ENCODE assay signal across 21 mouse cellular contexts in genomic region chr2:163552518-163552929, GRCm38 (mm10). TPM values are rescaled to one million over a fixed set of nuclear protein-coding genes. Genes with fewer than 3 reads are reported as not detected.
A peak's percentile ranks its signal among the peaks of the same experiment; 100 is the strongest.
DNase-seq lines count a peak whose midpoint lies in the region; ATAC-seq and TF ChIP-seq lines count a peak whose summit lies in the region.
"Had no signal": no experiment of that assay in that cellular context is flagged by ENCODE, and none has a peak within 500 bp of the region (broad histone marks: within the 10 kb centered on the region; RNA-seq: fewer than 3 reads in every experiment).

No protein-coding gene starts in this region.

- H3K4me1 ChIP-seq in MEL (ENCODE audit: control insufficient read depth in 1 of 2, insufficient read depth in 2 of 2, low read length in 2 of 2), result peaks cover 6 to 20% of the 10 kb centered on the region in 2 experiments
- H3K4me1 ChIP-seq in liver, embryonic 12.5 days, result peaks cover 35% of the 10 kb centered on the region
- H3K4me1 ChIP-seq in small intestine, adult 2 months (ENCODE audit: control insufficient read depth, insufficient read depth, insufficient read length, low read length), result peaks cover 25% of the 10 kb centered on the region; the same call in 1 of the 2 replicates
- no peaks in the 10 kb centered on the region for H3K4me1 ChIP-seq in midbrain, postnatal 0 days (ENCODE audit: insufficient read depth, low read length)

- TF ChIP-seq EP300 in MEL (IDR thresholded peaks at IDR 0.05; ENCODE audit: low read depth in 1 of 2, low read length in 2 of 2), result peak in 1 of 2 experiments; percentile 67; a peak in 3 of 4 replicates

- H3K79me2 ChIP-seq in MEL (ENCODE audit: control insufficient read depth, insufficient read depth, low read length, poor library complexity), result no peaks in the 10 kb centered on the region

- TF ChIP-seq POLR2A in MEL (IDR thresholded peaks at IDR 0.05; ENCODE audit: control insufficient read depth in 1 of 2, insufficient read depth in 1 of 2, low read depth in 1 of 2, low read length in 2 of 2, poor library complexity in 1 of 2), result no peak
- TF ChIP-seq POLR2A in small intestine, adult 2 months (IDR thresholded peaks at IDR 0.05; ENCODE audit: low read depth, low read length), result peak; percentile 32; the same call in 1 of the 2 replicates

- no peak for TF ChIP-seq CTCF in MEL (IDR thresholded peaks at IDR 0.05 in 2 of 3, conservative IDR thresholded peaks at IDR 0.05 in 1 of 3; ENCODE audit: control insufficient read depth in 1 of 3, insufficient read depth in 1 of 3, low read depth in 2 of 3, low read length in 3 of 3, poor library complexity in 1 of 3, severe bottlenecking in 1 of 3)
- no peak for TF ChIP-seq CTCF in small intestine, adult 2 months (IDR thresholded peaks at IDR 0.05; ENCODE audit: extremely low read depth, insufficient read length, insufficient replicate concordance, low read depth, low read length)
- no peak for TF ChIP-seq CTCF in midbrain, postnatal 0 days (IDR thresholded peaks at IDR 0.05)

- H3K4me3 ChIP-seq in MEL (ENCODE audit: control insufficient read depth in 1 of 2, insufficient read depth in 1 of 2, low read depth in 2 of 2, low read length in 2 of 2), result peak overlapping the region in 1 of 2 experiments; percentile 22; a peak in 1 of 4 replicates
- H3K4me3 ChIP-seq in liver, embryonic 12.5 days, result no peak overlapping the region
- H3K4me3 ChIP-seq in small intestine, adult 2 months (ENCODE audit: low read depth, low read length), result no peak overlapping the region
- no peak overlapping the region for H3K4me3 ChIP-seq in midbrain, postnatal 0 days (ENCODE audit: low read depth, low read length)
- H3K4me3 ChIP-seq: neural tube, embryonic 13.5 days had no signal

- DNase-seq in MEL (ENCODE audit: low read depth, low spot score), result peak; percentile 82
- DNase-seq in midbrain, postnatal 0 days (ENCODE audit: low spot score), result no peak
- DNase-seq in lung, postnatal 14 days, result no peak
- no peak for DNase-seq in layer of hippocampus, adult 18-20 months (ENCODE audit: low spot score in 2 of 2)
- DNase-seq: adrenal gland, adult 8-10 months; B cell, adult 2 months; cerebellum, adult 9-10 months; embryo, embryonic 11 days; heart, adult 11 months; kidney, adult 8-10 months; lung, adult 2 months; thymus, postnatal 25 days had no signal

- peak overlapping the region; percentile 43; the same call in 1 of the 2 replicates for H3K9ac ChIP-seq in MEL (ENCODE audit: control insufficient read depth, low read depth, low read length, poor library complexity, severe bottlenecking)
- no peak overlapping the region for H3K9ac ChIP-seq in liver, embryonic 12.5 days
- H3K9ac ChIP-seq in midbrain, postnatal 0 days (replicated peaks; ENCODE audit: low read length, poor library complexity, severe bottlenecking), result no peak overlapping the region
- H3K9ac ChIP-seq: hindbrain, embryonic 14.5 days; neural tube, embryonic 13.5 days had no signal

- no peak for TF ChIP-seq RAD21 in MEL (IDR thresholded peaks at IDR 0.05; ENCODE audit: low read depth, low read length)

- ATAC-seq in hematopoietic stem cell, adult 5-6 weeks (replicated peaks in 1 of 2; ENCODE audit: insufficient read depth in 1 of 2, low FRiP score in 2 of 2, low TSS enrichment in 1 of 2, low read depth in 1 of 2, poor library complexity in 2 of 2, severe bottlenecking in 2 of 2), result peak; percentile 66 to 68
- peak; percentile 51 for ATAC-seq in liver, embryonic 12.5 days
- ATAC-seq in midbrain, postnatal 0 days (ENCODE audit: low FRiP score), result no peak
- ATAC-seq: forebrain, embryonic 14.5 days had no signal

- WGBS in liver, embryonic 12.5 days (ENCODE audit: insufficient replicate concordance), result 27% methylated on average over 8 of the region's 8 CpGs
- 13% methylated on average over 8 of the region's 8 CpGs for WGBS in small intestine, adult 2 months
- 90% methylated on average over 8 of the region's 8 CpGs for WGBS in midbrain, postnatal 0 days

- H3K9me3 ChIP-seq in MEL (replicated peaks; ENCODE audit: insufficient read depth, low read length), result no peaks in the 10 kb centered on the region
- no peaks in the 10 kb centered on the region for H3K9me3 ChIP-seq in liver, embryonic 12.5 days (replicated peaks)
- H3K9me3 ChIP-seq in midbrain, postnatal 0 days (ENCODE audit: low read length), result no peaks in the 10 kb centered on the region
- H3K9me3 ChIP-seq: neural tube, embryonic 13.5 days had no signal

- H3K27me3 ChIP-seq in MEL (ENCODE audit: control insufficient read depth in 1 of 2, insufficient read depth in 2 of 2, low read length in 2 of 2), result no peaks in the 10 kb centered on the region; a peak in 1 of 4 replicates
- 0 out of 2 replicates have a peak, but pooled peaks cover 6% of the 10 kb centered on the region for H3K27me3 ChIP-seq in liver, embryonic 12.5 days (replicated peaks)
- H3K27me3 ChIP-seq in small intestine, adult 2 months (ENCODE audit: control insufficient read depth, insufficient read depth, low read length), result no peaks in the 10 kb centered on the region
- H3K27me3 ChIP-seq in midbrain, postnatal 0 days (ENCODE audit: insufficient read depth, low read length), result no peaks in the 10 kb centered on the region
- H3K27me3 ChIP-seq: neural tube, embryonic 13.5 days had no signal

- peaks cover 0 to 16% of the 10 kb centered on the region in 2 experiments; a peak in 2 of 4 replicates for H3K36me3 ChIP-seq in MEL (ENCODE audit: control insufficient read depth in 1 of 2, insufficient read depth in 2 of 2, low read length in 2 of 2)
- H3K36me3 ChIP-seq in liver, embryonic 12.5 days, result no peaks in the 10 kb centered on the region
- peaks cover 68% of the 10 kb centered on the region for H3K36me3 ChIP-seq in small intestine, adult 2 months (ENCODE audit: control insufficient read depth, insufficient read depth, low read length)
- H3K36me3 ChIP-seq in midbrain, postnatal 0 days (ENCODE audit: insufficient read depth, low read length), result no peaks in the 10 kb centered on the region
- H3K36me3 ChIP-seq: neural tube, embryonic 13.5 days had no signal

- H3K4me2 ChIP-seq in liver, embryonic 12.5 days, result peak overlapping the region; percentile 21
- no peak overlapping the region for H3K4me2 ChIP-seq in midbrain, postnatal 0 days (ENCODE audit: low read depth, low read length, poor library complexity, severe bottlenecking)
- H3K4me2 ChIP-seq: hindbrain, embryonic 14.5 days; neural tube, embryonic 13.5 days had no signal

- H3K27ac ChIP-seq in MEL (ENCODE audit: control insufficient read depth, low read depth, low read length), result peak overlapping the region; percentile 79
- no peak overlapping the region for H3K27ac ChIP-seq in liver, embryonic 12.5 days
- H3K27ac ChIP-seq in small intestine, adult 2 months (ENCODE audit: insufficient read depth, low read depth, low read length), result peak overlapping the region; percentile 91
- H3K27ac ChIP-seq in midbrain, postnatal 0 days (ENCODE audit: low read depth, low read length), result no peak overlapping the region
- H3K27ac ChIP-seq: hindbrain, embryonic 14.5 days; neural tube, embryonic 13.5 days had no signal

TF ChIP-seq in MEL, 35 proteins besides CTCF, POLR2A, EP300 and RAD21:
- TF ChIP-seq MAZ (IDR thresholded peaks at IDR 0.05; ENCODE audit: low read depth, low read length) (0 out of 2 replicates have a peak, but pooled peaks have one; percentile 24), GATA1 (IDR thresholded peaks at IDR 0.05; ENCODE audit: low read depth, low read length) (peak; percentile 65), SIN3A (IDR thresholded peaks at IDR 0.05; ENCODE audit: low read length) (peak; percentile 26; the same call in 1 of the 2 replicates), ELF1 (IDR thresholded peaks at IDR 0.05; ENCODE audit: low read depth, low read length) (peak; percentile 43; the same call in 1 of the 2 replicates), RCOR1 (IDR thresholded peaks at IDR 0.05; ENCODE audit: low read depth, low read length) (0 out of 2 replicates have a peak, but pooled peaks have one; percentile 33), HCFC1 (IDR thresholded peaks at IDR 0.05; ENCODE audit: low read depth, low read length) (0 out of 2 replicates have a peak, but pooled peaks have one; percentile 4), MYC (IDR thresholded peaks at IDR 0.05; ENCODE audit: low read depth, low read length) (peak; percentile 46; the same call in 1 of the 2 replicates), TCF12 (IDR thresholded peaks at IDR 0.05; ENCODE audit: low read depth, low read length) (peak; percentile 60; the same call in 1 of the 2 replicates), POLR2AphosphoS5 (IDR thresholded peaks at IDR 0.05; ENCODE audit: borderline replicate concordance, low read depth, low read length) (no peak), MEF2A (IDR thresholded peaks at IDR 0.05; ENCODE audit: extremely low read depth, insufficient replicate concordance, low read depth, low read length, poor library complexity, severe bottlenecking) (no peak), TAL1 (IDR thresholded peaks at IDR 0.05; ENCODE audit: low read length) (peak; percentile 86)

RNA-seq across cellular contexts. Expression of gene Hnf4a, which starts 45.9 kb away (rescaled TPM):
- 0.29 and 0.39 TPM in 2 replicates for total RNA-seq in MEL (2012; rRNA removed)
- polyA plus RNA-seq in MEL (2012; ENCODE audit: insufficient read depth in 1 of 2, insufficient read length in 2 of 2, low read depth in 1 of 2, low replicate concordance in 2 of 2, missing spikeins in 1 of 2), result 1 to 10 TPM in 1 of 2 experiments, not detected in 1; 1.1 TPM
- 12.3 and 22.7 TPM in 2 replicates for total RNA-seq in hematopoietic stem cell, adult 5-6 weeks (2017)
- polyA plus RNA-seq in liver, embryonic 12.5 days (2016; fragmentation: Nextera tagmentation; extraction: Ambion mirVana), result 15.1 and 15.4 TPM in 2 replicates
- 179 and 397 TPM in 2 replicates for polyA plus RNA-seq in small intestine, adult 2 months (2012; rRNA removed)
- total RNA-seq in midbrain, postnatal 0 days (2014; rRNA removed), result not detected in 2 replicates
- polyA plus RNA-seq in midbrain, postnatal 0 days (2015; fragmentation: Nextera tagmentation; extraction: Ambion mirVana), result not detected in 2 replicates
- total RNA-seq in layer of hippocampus, adult 18-20 months (2021), result not detected
- total RNA-seq: layer of hippocampus, postnatal 10 days; left cerebral cortex, postnatal 25 days; monocyte, adult 5-6 weeks had no signal
- polyA plus RNA-seq: forebrain, embryonic 14.5 days; hindbrain, embryonic 14.5 days; neural tube, embryonic 13.5 days had no signal

RNA-seq across cellular contexts. Expression of gene Ttpal, which starts 49.6 kb away (rescaled TPM):
- 17.1 and 20.4 TPM in 2 replicates for total RNA-seq in MEL (2012; rRNA removed)
- 10 to 100 TPM in 1 of 2 experiments, not detected in 1; 18.9 TPM for polyA plus RNA-seq in MEL (2012; ENCODE audit: insufficient read depth in 1 of 2, insufficient read length in 2 of 2, low read depth in 1 of 2, low replicate concordance in 2 of 2, missing spikeins in 1 of 2)
- total RNA-seq in hematopoietic stem cell, adult 5-6 weeks (2017), result 11.4 and 13.9 TPM in 2 replicates
- 18.2 and 20.4 TPM in 2 replicates for polyA plus RNA-seq in liver, embryonic 12.5 days (2016; fragmentation: Nextera tagmentation; extraction: Ambion mirVana)
- polyA plus RNA-seq in small intestine, adult 2 months (2012; rRNA removed), result 8.3 and 16.0 TPM in 2 replicates
- 76.2 and 91.9 TPM in 2 replicates for total RNA-seq in midbrain, postnatal 0 days (2014; rRNA removed)
- 33.5 and 34.7 TPM in 2 replicates for polyA plus RNA-seq in midbrain, postnatal 0 days (2015; fragmentation: Nextera tagmentation; extraction: Ambion mirVana)
- total RNA-seq in layer of hippocampus, adult 18-20 months (2021), result 10 to 100 TPM; 51.4 to 53.1 TPM

Comparison
In these comparisons a context has a peak if more than half of its experiments do, and no peak if none do; other contexts are left out.
1. H3K27ac ChIP-seq: peak in MEL (single experiment) and small intestine, adult 2 months (single experiment); none in liver, embryonic 12.5 days (single experiment) and midbrain, postnatal 0 days (single experiment).